Mouse (Mus musculus) heart, postnatal 36 days (tissue): Measurements from ENCODE around the gene Kansl1. TPM values are rescaled to one million over a fixed set of nuclear protein-coding genes. Genes with fewer than 3 reads are reported as not detected.
A peak's percentile ranks its signal among the peaks of the same experiment; 100 is the strongest.
"Not testable (repeated sequence)": the region's sequence is repeated elsewhere in the genome, so short reads cannot be mapped to it uniquely, and the experiment has no call there.

Experiments
- DNase-seq, 2 experiments: peaks; one replicate each; pipeline ENCODE4 v3.0.0; 2021 to 2022
- intact Hi-C: fragments of 180-260 bp; cut with DNase I; formaldehyde crosslinking; loops from one replicate; pipeline ENCODE4 v1.15.1; 2025
- total RNA-seq, 2 experiments: library from RNA; stranded (reverse); gene quantifications; 2 replicates each; pipeline ENCODE4 v1.2.3; 2021

Gene Kansl1
- total RNA-seq = 10 to 100 TPM; 27.6 to 31.7 TPM

GRCm38 (mm10) chr11:104468751-104469268 is at the start of gene Kansl1:
Kansl1 (minus strand) TSS chr11:104468861.
- intact Hi-C loops = no loop called here
- peak in 1 of 2 experiments; percentile 33 for DNase-seq

GRCm38 (mm10) chr11:104512436-104512835 is 43.8 kb upstream of the Kansl1 start:
- intact Hi-C loops = no loop called here
- DNase-seq = no peak

- DNase-seq = peak; percentile 8 to 14
- intact Hi-C loops = no loop called here
Measured at GRCm38 (mm10) chr11:104510606-104511005, 41.9 kb upstream of the Kansl1 start.

- DNase-seq = no peak
Measured at GRCm38 (mm10) chr11:104508455-104508854, 39.8 kb upstream of the Kansl1 start.

GRCm38 (mm10) chr11:104488292-104488691 is 19.6 kb upstream of the Kansl1 start:
- no peak for DNase-seq
- intact Hi-C loops = no loop called here

More at GRCm38 (mm10) chr11:104508455-104508854, 39.8 kb upstream of the Kansl1 start:
- intact Hi-C loops = loop anchor here (5.0 kb wide), 1 partner anchor 191 kb away; no protein-coding TSS in a partner anchor

GRCm38 (mm10) chr11:104481971-104482370 is 13.3 kb upstream of the Kansl1 start:
- intact Hi-C loops = no loop called here
- DNase-seq = no peak

GRCm38 (mm10) chr11:104479505-104479904 is 10.8 kb upstream of the Kansl1 start:
- intact Hi-C loops = no loop called here
- no peak for DNase-seq

- peak; percentile 91 for DNase-seq
- intact Hi-C loops = no loop called here
Measured at GRCm38 (mm10) chr11:104469371-104469835, 742 bp upstream of the Kansl1 start.

- intact Hi-C loops = no loop called here
- no peak for DNase-seq
Measured at GRCm38 (mm10) chr11:104467698-104468097, 963 bp downstream of the Kansl1 start.

- peak; percentile 63 to 69 for DNase-seq
Measured at GRCm38 (mm10) chr11:104461551-104461950, 7.1 kb downstream of the Kansl1 start.

GRCm38 (mm10) chr11:104459671-104460070 is 9.0 kb downstream of the Kansl1 start:
- intact Hi-C loops = loop anchor here (5.0 kb wide), 2 partner anchors 82 to 227 kb away; partner anchors contain the start of gene Mapt
- DNase-seq = no peak

More at GRCm38 (mm10) chr11:104461551-104461950, 7.1 kb downstream of the Kansl1 start:
- intact Hi-C loops = loop anchor here (1.0 to 5.0 kb wide), 4 partner anchors 84 to 229 kb away; partner anchors contain the start of gene Mapt

- DNase-seq = no peak
- intact Hi-C loops = no loop called here
Measured at GRCm38 (mm10) chr11:104458507-104458906, 10.2 kb downstream of the Kansl1 start.

GRCm38 (mm10) chr11:104452709-104453108 is 16.0 kb downstream of the Kansl1 start:
- intact Hi-C loops = no loop called here
- DNase-seq = no peak

GRCm38 (mm10) chr11:104451239-104451638 is 17.4 kb downstream of the Kansl1 start:
- no peak for DNase-seq
- intact Hi-C loops = no loop called here

GRCm38 (mm10) chr11:104448499-104448898 is 20.2 kb downstream of the Kansl1 start:
- DNase-seq, intact Hi-C loops: not testable (repeated sequence)

GRCm38 (mm10) chr11:104445538-104445937 is 23.1 kb downstream of the Kansl1 start:
- intact Hi-C loops = loop anchor here (2.0 kb wide), 1 partner anchor 63 kb away; no protein-coding TSS in a partner anchor
- DNase-seq = no peak

- DNase-seq = no peak
- intact Hi-C loops = loop anchor here (2.0 kb wide), 1 partner anchor 62 kb away; no protein-coding TSS in a partner anchor
Measured at GRCm38 (mm10) chr11:104445044-104445443, 23.6 kb downstream of the Kansl1 start.

GRCm38 (mm10) chr11:104443359-104443758 is 25.3 kb downstream of the Kansl1 start:
- intact Hi-C loops = loop anchor here (5.0 kb wide), 2 partner anchors 41 to 126 kb away; no protein-coding TSS in a partner anchor

GRCm38 (mm10) chr11:104442333-104443136 is 26.1 kb downstream of the Kansl1 start:
- intact Hi-C loops = loop anchor here (5.0 kb wide), 2 partner anchors 40 to 125 kb away; no protein-coding TSS in a partner anchor
- peak; percentile 90 to 92 for DNase-seq

More at GRCm38 (mm10) chr11:104443359-104443758, 25.3 kb downstream of the Kansl1 start:
- DNase-seq = no peak

GRCm38 (mm10) chr11:104441475-104442332 is 27.0 kb downstream of the Kansl1 start:
- DNase-seq = peak; percentile 74 to 86
- intact Hi-C loops = loop anchor here (2.0 to 5.0 kb wide), 3 partner anchors 39 to 124 kb away; no protein-coding TSS in a partner anchor
